Mouse (Mus musculus) forebrain, postnatal 0 days (tissue): ENCODE measurements around the gene Tekt3. TPM values are rescaled to one million over a fixed set of nuclear protein-coding genes. Genes with fewer than 3 reads are reported as not detected.

Experiments
- ATAC-seq: fragments of 200-750 bp; cut with Nextera tagmentation; 2 replicates; pipeline ENCODE4 v1.8.0; 2017; ENCODE audit warnings: mild to moderate bottlenecking, moderate library complexity
- DNase-seq: peaks from one replicate; pipeline ENCODE4 v3.0.0-alpha.2; 2015
- H3K27ac ChIP-seq: fragments of 300-500 bp; sonication (generic); 2 replicates; pipeline ENCODE4 v1.5.1; 2014; ENCODE audit warnings: low read depth, mild to moderate bottlenecking, antibody characterized with exemption, low read length, moderate library complexity, mixed read lengths
- H3K27me3 ChIP-seq: fragments of 300-500 bp; sonication (generic); 2 replicates; pipeline ENCODE4 v1.6.1; 2014; ENCODE audit warnings: mild to moderate bottlenecking, low read length, mixed read lengths; ENCODE audit not compliant: insufficient read depth
- H3K36me3 ChIP-seq: fragments of 300-500 bp; sonication (generic); 2 replicates; pipeline ENCODE4 v1.6.1; 2014; ENCODE audit warnings: mild to moderate bottlenecking, moderate library complexity; ENCODE audit not compliant: insufficient read depth
- H3K4me1 ChIP-seq: fragments of 300-500 bp; sonication (generic); 2 replicates; pipeline ENCODE4 v1.6.1; 2014; ENCODE audit warnings: antibody characterized with exemption; ENCODE audit not compliant: insufficient read depth
- H3K4me2 ChIP-seq: fragments of 300-500 bp; sonication (generic); 2 replicates; pipeline ENCODE4 v1.6.1; 2014; ENCODE audit warnings: low read depth, mild to moderate bottlenecking, moderate library complexity
- H3K4me3 ChIP-seq: fragments of 300-500 bp; sonication (generic); 2 replicates; pipeline ENCODE4 v1.5.1; 2014; ENCODE audit warnings: low read depth, low read length, mixed read lengths
- H3K9ac ChIP-seq: fragments of 300-500 bp; sonication (generic); 2 replicates; pipeline ENCODE4 v1.6.1; 2014; ENCODE audit warnings: mild to moderate bottlenecking
- H3K9me3 ChIP-seq: fragments of 300-500 bp; sonication (generic); 2 replicates; pipeline ENCODE4 v1.6.1; 2016; ENCODE audit warnings: low read length
- CTCF ChIP-seq: sonication (generic); IDR thresholded peaks from 2 replicates; pipeline ENCODE4 v1.5.1; 2016; ENCODE audit warnings: antibody characterized with exemption, control low read depth, low read depth
- WGBS: fragments of 180-500 bp; shearing (Covaris S2); extraction: QIAGEN DNeasy Blood & Tissue Kit; methylation state at CpG from one replicate; pipeline ENCODE4 v1.1.7; 2014; 5-methylcytosine and 5-hydroxymethylcytosine counted together
- polyA plus RNA-seq: library from polyadenylated mRNA; unstranded; fragments of >200 nt; fragmentation: Nextera tagmentation; extraction: Ambion mirVana; gene quantifications from 2 replicates; pipeline ENCODE4 v1.2.1, GENCODE M21; 2015
- total RNA-seq: library from RNA; depleted of rRNA; stranded (reverse); fragments of >200 nt; gene quantifications from 2 replicates; pipeline ENCODE4 v1.2.3, GENCODE M21; 2014

The Tekt3 gene
- total and polyA plus RNA-seq, 2 experiments from 2014 or later = 0.17 to 0.19 TPM

- no peaks in the 10 kb centered on the region for H3K4me1 ChIP-seq
- WGBS = 89% methylated on average over 1 of the region's 1 CpGs
- no peak for TF ChIP-seq CTCF
Measured at GRCm38 (mm10) chr11:63059911-63060310, 1.5 kb upstream of the Tekt3 start.

DNA sequence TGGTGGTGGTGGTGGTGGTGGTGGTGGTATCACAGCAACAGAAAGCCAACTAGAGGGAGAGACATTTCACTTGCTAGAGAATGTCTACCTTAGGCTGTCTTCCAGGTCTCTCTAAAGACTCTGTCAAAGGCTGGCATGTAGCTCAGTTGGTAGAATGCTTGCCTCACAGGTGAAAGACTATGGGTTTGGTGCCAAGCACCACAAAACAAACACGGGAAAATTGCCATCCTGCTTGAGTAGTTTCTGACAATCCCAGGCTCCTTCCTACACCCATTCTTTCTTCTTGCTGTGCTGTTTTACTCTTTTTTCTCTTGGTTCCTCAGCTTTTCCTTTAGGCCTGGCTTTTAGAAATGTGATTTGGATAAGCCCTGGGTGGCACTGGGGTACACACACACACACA is 5.1 kb downstream of the Tekt3 start:
- H3K9ac ChIP-seq = no peak overlapping the region
- DNase-seq (no peak), ATAC-seq (no peak)
- no peak overlapping the region for H3K4me3 ChIP-seq
- 68% methylated on average over 1 of the region's 1 CpGs for WGBS
- H3K4me2 ChIP-seq = no peak overlapping the region
- H3K4me1 ChIP-seq = no peaks in the 10 kb centered on the region
- TF ChIP-seq CTCF = no peak
- no peaks in the 10 kb centered on the region for H3K36me3 ChIP-seq
- H3K9me3 ChIP-seq = no peaks in the 10 kb centered on the region
- H3K27ac ChIP-seq = no peak overlapping the region
- no peaks in the 10 kb centered on the region for H3K27me3 ChIP-seq

More at GRCm38 (mm10) chr11:63059911-63060310, 1.5 kb upstream of the Tekt3 start:
- H3K4me3 ChIP-seq = no peak overlapping the region
- no peak for DNase-seq
- ATAC-seq = no peak
- H3K36me3 ChIP-seq = no peaks in the 10 kb centered on the region
- no peak overlapping the region for H3K4me2 ChIP-seq
- no peak overlapping the region for H3K9ac ChIP-seq
- H3K27me3 ChIP-seq = no peaks in the 10 kb centered on the region; the same call in 1 of the 2 replicates
- H3K9me3 ChIP-seq = no peaks in the 10 kb centered on the region
- no peak overlapping the region for H3K27ac ChIP-seq

GRCm38 (mm10) chr11:63070081-63070480 is 8.6 kb downstream of the Tekt3 start:
- Histone ChIP-seq H3K27ac (no peak overlapping the region), H3K27me3 (no peaks in the 10 kb centered on the region), H3K4me1 (no peaks in the 10 kb centered on the region), H3K9ac (no peak overlapping the region), H3K36me3 (no peaks in the 10 kb centered on the region), H3K4me3 (no peak overlapping the region), H3K9me3 (no peaks in the 10 kb centered on the region), H3K4me2 (no peak overlapping the region)
- ATAC-seq (no peak), DNase-seq (no peak)
- no peak for TF ChIP-seq CTCF
- 94% methylated on average over 17 of the region's 17 CpGs for WGBS

- no peak for ATAC-seq
- WGBS = 84% methylated on average over 3 of the region's 3 CpGs
- no peak overlapping the region for H3K27ac ChIP-seq
- no peak overlapping the region for H3K4me3 ChIP-seq
- TF ChIP-seq CTCF = no peak
- H3K4me2 ChIP-seq = no peak overlapping the region
- no peaks in the 10 kb centered on the region for H3K4me1 ChIP-seq
- H3K27me3 ChIP-seq = no peaks in the 10 kb centered on the region
- no peaks in the 10 kb centered on the region for H3K36me3 ChIP-seq
- no peak for DNase-seq
- H3K9me3 ChIP-seq = no peaks in the 10 kb centered on the region
- no peak overlapping the region for H3K9ac ChIP-seq
Measured at GRCm38 (mm10) chr11:63084536-63084935, 23.1 kb downstream of the Tekt3 start.

DNA sequence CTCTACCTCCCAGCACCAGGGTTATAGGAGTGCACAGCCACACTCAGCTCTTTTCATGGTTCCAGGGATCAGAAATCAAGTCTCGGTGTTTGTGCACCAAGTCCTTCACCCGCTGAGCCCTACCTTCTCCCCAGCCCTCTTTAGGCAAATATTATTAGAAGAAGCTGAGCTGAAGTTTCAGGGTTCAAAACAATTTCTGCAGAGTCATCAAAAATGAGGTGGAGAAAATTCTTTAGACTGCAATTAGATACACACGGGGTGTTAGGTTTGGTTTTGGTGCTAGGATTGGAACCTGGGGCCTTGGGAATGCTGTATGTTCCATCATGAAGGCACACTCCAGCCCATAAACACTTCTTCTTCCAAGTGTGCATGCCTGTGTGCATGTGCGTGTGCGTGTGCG is 27.2 kb downstream of the Tekt3 start:
- no peak overlapping the region for H3K4me2 ChIP-seq
- no peak overlapping the region for H3K9ac ChIP-seq
- H3K9me3 ChIP-seq = no peaks in the 10 kb centered on the region
- ATAC-seq (no peak), DNase-seq (no peak)
- H3K27me3 ChIP-seq = no peaks in the 10 kb centered on the region
- TF ChIP-seq CTCF = no peak
- H3K4me1 ChIP-seq = no peaks in the 10 kb centered on the region
- no peak overlapping the region for H3K4me3 ChIP-seq
- no peak overlapping the region for H3K27ac ChIP-seq
- H3K36me3 ChIP-seq = no peaks in the 10 kb centered on the region
- WGBS = 93% methylated on average over 6 of the region's 6 CpGs

GRCm38 (mm10) chr11:63090210-63090609 is 28.8 kb downstream of the Tekt3 start:
- H3K9ac ChIP-seq = no peak overlapping the region
- 45% methylated on average over 4 of the region's 4 CpGs for WGBS
- H3K9me3 ChIP-seq = no peaks in the 10 kb centered on the region
- no peaks in the 10 kb centered on the region for H3K4me1 ChIP-seq
- no peaks in the 10 kb centered on the region for H3K36me3 ChIP-seq
- no peak overlapping the region for H3K4me2 ChIP-seq
- no peak overlapping the region for H3K4me3 ChIP-seq
- ATAC-seq (no peak), DNase-seq (no peak)
- no peaks in the 10 kb centered on the region for H3K27me3 ChIP-seq
- no peak for TF ChIP-seq CTCF
- no peak overlapping the region for H3K27ac ChIP-seq

DNA sequence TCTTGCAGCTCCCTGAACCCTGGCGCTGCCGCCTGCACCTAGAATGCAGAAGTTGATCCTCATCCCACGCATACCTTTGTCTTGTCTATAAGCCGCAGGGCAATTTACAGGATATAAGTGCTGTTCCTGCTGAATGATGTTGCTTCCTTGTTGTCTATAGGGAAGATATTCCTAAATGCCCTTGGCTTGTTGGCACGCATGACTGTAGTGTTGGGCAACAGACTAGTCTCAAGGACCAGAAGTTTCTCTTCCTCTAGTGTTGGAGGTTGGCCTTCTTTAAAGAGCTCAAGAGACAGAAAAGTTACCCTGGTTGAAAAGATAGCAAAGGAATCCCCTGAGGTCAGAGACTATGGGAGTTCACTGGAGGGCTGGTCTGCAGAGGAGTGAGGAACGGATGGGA is 29.5 kb downstream of the Tekt3 start:
- DNase-seq (no peak), ATAC-seq (no peak)
- Histone ChIP-seq H3K27ac (no peak overlapping the region), H3K4me2 (no peak overlapping the region), H3K4me1 (no peaks in the 10 kb centered on the region), H3K9ac (no peak overlapping the region), H3K4me3 (no peak overlapping the region), H3K27me3 (no peaks in the 10 kb centered on the region), H3K36me3 (no peaks in the 10 kb centered on the region), H3K9me3 (no peaks in the 10 kb centered on the region)
- TF ChIP-seq CTCF = no peak
- 95% methylated on average over 6 of the region's 6 CpGs for WGBS

DNA sequence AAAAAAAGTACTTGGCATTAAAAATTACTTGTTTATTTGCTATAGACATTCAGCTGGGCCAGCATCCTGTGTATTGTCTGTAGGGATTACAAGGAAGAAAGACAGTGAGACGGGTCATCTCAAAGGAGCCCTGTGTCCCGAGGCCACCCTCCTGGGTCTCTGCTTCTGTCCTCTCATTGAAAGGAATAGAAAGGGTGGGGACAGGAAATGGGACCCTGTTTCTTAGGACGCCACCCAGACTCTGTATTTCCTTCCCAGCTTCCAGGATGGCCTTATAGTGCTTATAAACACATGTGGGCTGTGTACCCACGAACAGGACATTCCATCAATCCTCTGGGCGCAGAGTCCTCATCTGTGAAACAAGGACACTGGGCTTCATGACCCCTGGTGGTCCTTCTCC is 30.8 kb downstream of the Tekt3 start:
- Histone ChIP-seq H3K4me1 (no peaks in the 10 kb centered on the region), H3K4me3 (no peak overlapping the region), H3K4me2 (no peak overlapping the region), H3K9ac (no peak overlapping the region), H3K36me3 (no peaks in the 10 kb centered on the region), H3K9me3 (no peaks in the 10 kb centered on the region), H3K27ac (no peak overlapping the region), H3K27me3 (no peaks in the 10 kb centered on the region)
- DNase-seq = no peak
- ATAC-seq = no peak
- WGBS = 74% methylated on average over 5 of the region's 5 CpGs
- TF ChIP-seq CTCF = no peak
